Comparison of ENCODE assay signal across 17 mouse cellular contexts in the genomic region with DNA sequence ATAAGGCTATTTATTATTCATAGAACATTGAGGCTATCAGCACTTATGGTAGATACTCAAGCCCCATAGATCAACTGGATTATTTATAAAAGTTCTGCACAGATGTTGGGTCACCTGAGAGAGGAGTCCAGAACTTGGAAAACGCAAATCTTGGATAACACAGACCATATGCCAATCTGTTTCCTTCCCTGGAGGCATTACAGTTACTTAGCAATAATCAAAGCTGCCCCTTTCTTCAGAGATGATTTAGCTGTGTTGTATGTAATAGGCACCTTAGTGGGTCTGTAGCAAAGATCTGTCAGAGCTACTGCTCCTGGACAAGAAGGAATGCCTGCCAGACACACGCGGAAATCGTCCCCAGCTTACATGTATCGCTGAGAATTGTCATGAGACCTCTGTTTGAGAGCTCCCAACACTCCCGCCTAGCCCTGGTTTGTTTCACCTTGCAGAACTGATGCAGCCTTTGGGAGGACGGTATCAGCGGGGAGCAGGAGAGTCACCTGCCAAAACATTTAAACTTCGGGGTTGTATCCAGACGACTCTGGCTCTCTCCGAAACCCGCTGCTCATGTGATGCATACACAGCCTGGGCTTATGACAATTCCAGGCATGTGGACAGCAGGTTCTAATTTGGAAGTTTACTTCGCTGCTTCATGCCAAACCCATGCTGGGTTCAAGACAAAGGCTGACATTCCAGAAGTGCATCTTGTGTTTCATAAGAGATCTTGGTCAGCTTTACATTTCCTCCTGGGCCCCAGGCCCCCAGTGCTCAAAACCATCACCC. TPM values are rescaled to one million over a fixed set of nuclear protein-coding genes. Genes with fewer than 3 reads are reported as not detected.
DNase-seq lines count a peak whose midpoint lies in the region; ATAC-seq and TF ChIP-seq lines count a peak whose summit lies in the region.
"Had no signal": no experiment of that assay in that cellular context is flagged by ENCODE, and none has a peak within 500 bp of the region (broad histone marks: within the 10 kb centered on the region; RNA-seq: fewer than 3 reads in every experiment).

No protein-coding gene starts in this region.

- H3K36me3 ChIP-seq in hindbrain, embryonic 10.5 days = no peaks in the 10 kb centered on the region
- H3K36me3 ChIP-seq in hindbrain, embryonic 14.5 days (replicated peaks; ENCODE audit: control insufficient read depth, insufficient read depth) = no peaks in the 10 kb centered on the region
- no peaks in the 10 kb centered on the region for H3K36me3 ChIP-seq in limb, embryonic 14.5 days (ENCODE audit: control insufficient read depth, insufficient read depth, low read length)
- no peaks in the 10 kb centered on the region for H3K36me3 ChIP-seq in intestine, embryonic 15.5 days

- no peak for ATAC-seq in hindbrain, embryonic 14.5 days (ENCODE audit: low FRiP score)
- ATAC-seq in limb, embryonic 14.5 days (ENCODE audit: low FRiP score, low read depth) = peak; percentile 84
- no peak for ATAC-seq in intestine, embryonic 15.5 days
- ATAC-seq: forebrain, embryonic 14.5 days; inflammation-experienced regulatory T-cells, adult 6 months had no signal

- H3K4me3 ChIP-seq in hindbrain, embryonic 10.5 days = no peak overlapping the region
- H3K4me3 ChIP-seq in hindbrain, embryonic 14.5 days (replicated peaks; ENCODE audit: low read length) = no peak overlapping the region
- H3K4me3 ChIP-seq in limb, embryonic 14.5 days (replicated peaks; ENCODE audit: low read length) = no peak overlapping the region
- H3K4me3 ChIP-seq in intestine, embryonic 15.5 days (replicated peaks) = no peak overlapping the region
- H3K4me3 ChIP-seq: myocyte had no signal

- H3K4me2 ChIP-seq in hindbrain, embryonic 14.5 days (replicated peaks) = no peak overlapping the region
- H3K4me2 ChIP-seq in limb, embryonic 14.5 days (replicated peaks; ENCODE audit: low read depth, low read length, severe bottlenecking) = peak overlapping the region; percentile 25; the same call in 1 of the 2 replicates
- no peak overlapping the region for H3K4me2 ChIP-seq in intestine, embryonic 15.5 days (replicated peaks)

- TF ChIP-seq CTCF in brain, embryonic 14.5 days (IDR thresholded peaks at IDR 0.05; ENCODE audit: borderline replicate concordance, extremely low read depth, insufficient read depth, insufficient read length) = no peak

- no peaks in the 10 kb centered on the region for H3K9me3 ChIP-seq in hindbrain, embryonic 10.5 days
- 0 out of 2 replicates have a peak, but pooled peaks cover 4% of the 10 kb centered on the region for H3K9me3 ChIP-seq in hindbrain, embryonic 14.5 days (ENCODE audit: control insufficient read depth, low read length)
- no peaks in the 10 kb centered on the region for H3K9me3 ChIP-seq in limb, embryonic 14.5 days (ENCODE audit: control insufficient read depth, low read length)
- H3K9me3 ChIP-seq in intestine, embryonic 15.5 days = no peaks in the 10 kb centered on the region

- no peak for TF ChIP-seq POLR2A in brain, embryonic 14.5 days (IDR thresholded peaks at IDR 0.05; ENCODE audit: borderline replicate concordance, extremely low read depth, insufficient read depth, insufficient read length, poor library complexity, severe bottlenecking)
- TF ChIP-seq POLR2A in limb, embryonic 14.5 days (IDR thresholded peaks at IDR 0.05; ENCODE audit: borderline replicate concordance, extremely low read depth, insufficient read depth, insufficient read length) = no peak

- peak; percentile 7 for DNase-seq in hindbrain, embryonic 10.5 days (ENCODE audit: low spot score)
- no peak for DNase-seq in hindbrain, embryonic 14.5 days (ENCODE audit: low spot score)
- DNase-seq in brain, embryonic 14.5 days (ENCODE audit: low read depth) = peak; percentile 25
- peak; percentile 33 for DNase-seq in embryo, embryonic 10.5 days (ENCODE audit: low spot score)
- DNase-seq in limb, embryonic 14.5 days (ENCODE audit: low spot score) = peak; percentile 66
- DNase-seq in right cerebral cortex, postnatal 36 days (ENCODE audit: low spot score in 2 of 2) = no peak
- DNase-seq: adrenal gland, postnatal 36 days; gastrocnemius, postnatal 10 days; left cerebral cortex, postnatal 4 days; lung, adult 2 months; right cerebral cortex, postnatal 4 days had no signal

- H3K27me3 ChIP-seq in hindbrain, embryonic 10.5 days (ENCODE audit: insufficient read depth, poor library complexity, severe bottlenecking) = no peaks in the 10 kb centered on the region
- no peaks in the 10 kb centered on the region for H3K27me3 ChIP-seq in hindbrain, embryonic 14.5 days (ENCODE audit: control insufficient read depth, insufficient read depth, low read length)
- no peaks in the 10 kb centered on the region for H3K27me3 ChIP-seq in limb, embryonic 14.5 days (ENCODE audit: control insufficient read depth, insufficient read depth, low read length)
- H3K27me3 ChIP-seq in intestine, embryonic 15.5 days (replicated peaks) = no peaks in the 10 kb centered on the region
- H3K27me3 ChIP-seq: CH12.LX had no signal

- peaks cover 8% of the 10 kb centered on the region for H3K4me1 ChIP-seq in hindbrain, embryonic 10.5 days (replicated peaks)
- no peaks in the 10 kb centered on the region for H3K4me1 ChIP-seq in hindbrain, embryonic 14.5 days (replicated peaks; ENCODE audit: control insufficient read depth, insufficient read depth, low read length)
- H3K4me1 ChIP-seq in limb, embryonic 14.5 days (ENCODE audit: control insufficient read depth, insufficient read depth, low read length) = peaks cover 5% of the 10 kb centered on the region; the same call in 1 of the 2 replicates
- H3K4me1 ChIP-seq in intestine, embryonic 15.5 days (replicated peaks) = no peaks in the 10 kb centered on the region

- no peak overlapping the region for H3K27ac ChIP-seq in hindbrain, embryonic 10.5 days
- H3K27ac ChIP-seq in hindbrain, embryonic 14.5 days = no peak overlapping the region
- 0 out of 2 replicates have a peak overlapping the region, but pooled peaks have one; percentile 13 for H3K27ac ChIP-seq in limb, embryonic 14.5 days (replicated peaks; ENCODE audit: low read depth, low read length)
- H3K27ac ChIP-seq in intestine, embryonic 15.5 days = no peak overlapping the region
- H3K27ac ChIP-seq: kidney, postnatal 0 days had no signal

- WGBS in hindbrain, embryonic 10.5 days = 66% methylated on average over 13 of the region's 13 CpGs
- WGBS in hindbrain, embryonic 14.5 days = 63% methylated on average over 13 of the region's 13 CpGs
- whole genome bisulfite sequencing in limb, embryonic 14.5 days = 32% methylated on average over 13 of the region's 13 CpGs
- WGBS in intestine, embryonic 15.5 days = 66% methylated on average over 13 of the region's 13 CpGs

- no peak overlapping the region for H3K9ac ChIP-seq in hindbrain, embryonic 14.5 days
- no peak overlapping the region for H3K9ac ChIP-seq in limb, embryonic 14.5 days (ENCODE audit: low read depth, low read length, severe bottlenecking)
- H3K9ac ChIP-seq in intestine, embryonic 15.5 days = no peak overlapping the region

RNA-seq across cellular contexts. Expression of a gene that starts 31.2 kb away (rescaled TPM):
- polyA plus RNA-seq in hindbrain, embryonic 10.5 days (2016; fragmentation: Nextera tagmentation; extraction: Ambion mirVana) = 1.9 and 2.0 TPM in 2 replicates
- 7.0 and 8.0 TPM in 2 replicates for polyA plus RNA-seq in hindbrain, embryonic 14.5 days (2014; fragmentation: Nextera tagmentation; extraction: Ambion mirVana)
- polyA plus RNA-seq in brain, embryonic 14.5 days (2012; rRNA removed) = 2.1 and 3.8 TPM in 2 replicates
- polyA plus RNA-seq in limb, embryonic 14.5 days (2012; rRNA removed) = 1.7 and 2.3 TPM in 2 replicates
- polyA plus RNA-seq in limb, embryonic 14.5 days (2014; fragmentation: Nextera tagmentation; extraction: Ambion mirVana) = 2.1 and 2.9 TPM in 2 replicates
- polyA plus RNA-seq in intestine, embryonic 15.5 days (2015; fragmentation: Nextera tagmentation; extraction: Ambion mirVana) = 0.38 and 0.40 TPM in 2 replicates

RNA-seq across cellular contexts. Expression of a gene that starts 55.7 kb away (rescaled TPM):
- polyA plus RNA-seq in hindbrain, embryonic 10.5 days (2016; fragmentation: Nextera tagmentation; extraction: Ambion mirVana) = 98.9 and 100 TPM in 2 replicates
- 88.7 and 90.5 TPM in 2 replicates for polyA plus RNA-seq in hindbrain, embryonic 14.5 days (2014; fragmentation: Nextera tagmentation; extraction: Ambion mirVana)
- 68.4 and 68.5 TPM in 2 replicates for polyA plus RNA-seq in brain, embryonic 14.5 days (2012; rRNA removed)
- 31.7 and 34.6 TPM in 2 replicates for polyA plus RNA-seq in limb, embryonic 14.5 days (2012; rRNA removed)
- 53.2 and 54.8 TPM in 2 replicates for polyA plus RNA-seq in limb, embryonic 14.5 days (2014; fragmentation: Nextera tagmentation; extraction: Ambion mirVana)
- 47.7 and 54.8 TPM in 2 replicates for polyA plus RNA-seq in intestine, embryonic 15.5 days (2015; fragmentation: Nextera tagmentation; extraction: Ambion mirVana)

Comparison
In these comparisons a context has a peak if more than half of its experiments do, and no peak if none do; other contexts are left out.
1. DNase-seq: peak in hindbrain, embryonic 10.5 days (single experiment), brain, embryonic 14.5 days (single experiment), embryo, embryonic 10.5 days (single experiment) and limb, embryonic 14.5 days (single experiment); none in hindbrain, embryonic 14.5 days (single experiment) and right cerebral cortex, postnatal 36 days (0 of 2).